Mouse (Mus musculus) left cerebral cortex, adult 2 months (tissue): ENCODE results near the gene Sema6b. TPM values are rescaled to one million over a fixed set of nuclear protein-coding genes. Genes with fewer than 3 reads are reported as not detected.

Source experiments
- DNase-seq, 2 experiments: peaks; one replicate each; pipeline ENCODE4 v3.0.0; 2021 to 2022; ENCODE audit warnings: low spot score in 2 of 2, mixed read lengths in 1 of 2; ENCODE audit errors: extremely low spot score in 1 of 2
- H3K27ac ChIP-seq: fragments of 200-600 bp; 2 replicates; pipeline ENCODE4 v1.8.1; 2022
- H3K4me3 ChIP-seq: fragments of 200-600 bp; 2 replicates; pipeline ENCODE4 v1.8.1; 2022
- CTCF ChIP-seq: fragments of 200-600 bp; IDR thresholded peaks from 2 replicates; pipeline ENCODE4 v1.8.1; 2022; ENCODE audit warnings: antibody characterized with exemption, mild to moderate bottlenecking, moderate library complexity
- intact Hi-C: fragments of 180-260 bp; cut with DNase I; formaldehyde crosslinking; loops from one replicate; pipeline ENCODE4 v1.15.1; 2025
- total RNA-seq, 2 experiments: library from RNA; stranded (reverse); gene quantifications; 2 replicates each; pipeline ENCODE4 v1.2.3; 2021

Sema6b gene
- total RNA-seq, 2 experiments from 2014 or later, result 117 to 125 TPM

- no peak for TF ChIP-seq CTCF
- intact Hi-C loops, result no loop called here
- peak; percentile 66 to 81 for DNase-seq
- Histone ChIP-seq H3K4me3 (peak overlapping the region; percentile 63), H3K27ac (peak overlapping the region; percentile 82)
Observed at GRCm38 (mm10) chr17:56141702-56142605, 1.8 kb upstream of the Sema6b start.

DNA sequence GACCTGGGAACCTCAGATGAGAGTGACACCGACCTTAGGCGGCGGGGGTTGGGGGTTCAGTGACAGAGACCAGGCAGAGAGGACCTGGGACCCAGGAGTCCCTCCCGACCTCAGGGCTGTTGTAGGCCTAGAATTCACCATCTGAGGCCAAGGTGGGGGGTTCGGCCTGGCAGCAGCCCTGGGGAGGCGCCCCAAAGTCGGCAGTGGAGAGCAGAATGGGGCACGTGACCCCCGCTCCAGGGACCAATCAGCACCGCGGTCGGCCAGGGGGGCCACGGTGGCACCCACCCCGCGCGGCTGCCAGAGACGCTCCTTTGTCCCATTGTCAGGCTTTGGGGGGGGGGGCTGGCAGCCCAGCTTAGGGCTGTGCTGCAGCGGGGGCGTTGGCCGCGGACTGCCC lies 788 bp downstream of the Sema6b start:
- no peak for TF ChIP-seq CTCF
- Histone ChIP-seq H3K27ac (peak overlapping the region; percentile 95), H3K4me3 (peak overlapping the region; percentile 76)
- intact Hi-C loops, result no loop called here
- DNase-seq, result no peak

- Histone ChIP-seq H3K4me3 (peak overlapping the region; percentile 76), H3K27ac (no peak overlapping the region)
- intact Hi-C loops, result no loop called here
- DNase-seq, result no peak
- no peak for TF ChIP-seq CTCF
Observed at GRCm38 (mm10) chr17:56137839-56138613, 2.1 kb downstream of the Sema6b start.

GRCm38 (mm10) chr17:56136558-56136957 lies 3.6 kb downstream of the Sema6b start:
- no peak for TF ChIP-seq CTCF
- no peak overlapping the region for H3K27ac ChIP-seq
- intact Hi-C loops, result no loop called here
- DNase-seq, result no peak
- H3K4me3 ChIP-seq, result no peak overlapping the region

DNA sequence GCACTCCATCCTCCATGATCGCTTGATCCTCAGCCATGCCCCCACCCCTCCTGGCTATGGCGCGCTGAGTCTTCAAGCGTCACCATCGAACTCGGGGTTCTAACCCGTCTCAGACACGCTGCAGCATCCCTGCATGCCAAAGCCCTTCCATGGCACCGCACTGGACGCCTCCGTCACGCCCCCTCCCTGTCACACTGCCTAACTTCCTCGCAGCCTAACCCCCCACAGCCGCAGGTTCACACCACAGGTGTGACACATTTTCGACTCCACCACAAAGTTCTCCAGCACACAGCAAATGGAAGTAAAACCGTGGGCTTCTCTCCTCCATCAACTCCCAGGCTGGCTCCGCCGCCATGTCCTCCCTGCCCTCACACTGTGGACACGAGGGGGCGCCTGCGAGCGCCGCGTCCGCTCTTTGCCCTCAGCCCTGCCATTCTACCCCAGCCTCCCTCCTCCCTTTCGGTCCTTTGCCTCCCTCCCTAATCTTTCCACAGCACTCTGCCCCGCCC lies 5.6 kb downstream of the Sema6b start:
- Histone ChIP-seq H3K4me3 (peak overlapping the region; percentile 5), H3K27ac (peak overlapping the region; percentile 69)
- intact Hi-C loops, result loop anchor here (5.0 kb wide), 1 partner anchor 213 kb away; no protein-coding TSS in a partner anchor
- TF ChIP-seq CTCF, result peak; percentile 87
- DNase-seq, result peak in 1 of 2 experiments; percentile 62

- H3K4me3 ChIP-seq, result peak overlapping the region; percentile 16
- no peak for TF ChIP-seq CTCF
- intact Hi-C loops, result loop anchor here (1.0 to 5.0 kb wide), 3 partner anchors 26 to 214 kb away; partner anchors contain the start of gene Mydgf
- H3K27ac ChIP-seq, result peak overlapping the region; percentile 70
- DNase-seq, result no peak
Observed at GRCm38 (mm10) chr17:56133457-56134363, 6.4 kb downstream of the Sema6b start.

- H3K27ac ChIP-seq, result no peak overlapping the region; the same call in 1 of the 2 replicates
- peak; percentile 99 for TF ChIP-seq CTCF
- intact Hi-C loops, result loop anchor here (1.0 to 5.0 kb wide), 4 partner anchors 27 to 215 kb away; partner anchors contain the start of gene Mydgf
- peak in 1 of 2 experiments; percentile 65 for DNase-seq
- peak overlapping the region; percentile 16; the same call in 1 of the 2 replicates for H3K4me3 ChIP-seq
Observed at GRCm38 (mm10) chr17:56132661-56133060, 7.5 kb downstream of the Sema6b start.

DNA sequence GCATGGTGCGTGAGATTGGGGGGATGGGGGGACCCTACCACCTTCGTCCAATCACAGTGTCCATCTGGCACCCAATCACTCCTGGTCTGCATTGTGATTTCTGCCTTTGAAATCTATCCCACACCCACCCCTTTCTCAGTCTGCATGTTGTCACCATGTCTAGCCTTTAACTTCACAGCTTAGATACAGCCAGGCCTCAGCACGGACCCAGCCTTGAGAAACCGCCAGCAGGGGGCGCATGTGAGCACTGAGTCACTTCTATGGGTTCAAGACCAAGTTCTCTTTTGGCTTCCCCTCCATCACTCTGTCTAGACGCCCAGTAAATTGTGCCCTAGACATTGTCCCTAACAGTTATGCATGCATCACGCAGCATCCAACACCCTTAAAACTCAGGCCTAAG lies 8.3 kb downstream of the Sema6b start:
- TF ChIP-seq CTCF, result peak; percentile 81
- intact Hi-C loops, result loop anchor here (1.0 to 5.0 kb wide), 3 partner anchors 51 to 215 kb away; partner anchors contain the start of gene Mydgf
- DNase-seq, result peak in 1 of 2 experiments; percentile 62
- no peak overlapping the region for H3K27ac ChIP-seq
- H3K4me3 ChIP-seq, result no peak overlapping the region

GRCm38 (mm10) chr17:56131136-56131535 lies 9.0 kb downstream of the Sema6b start:
- Histone ChIP-seq H3K27ac (no peak overlapping the region), H3K4me3 (no peak overlapping the region)
- DNase-seq, result no peak
- no peak for TF ChIP-seq CTCF
- intact Hi-C loops, result loop anchor here (5.0 kb wide), 1 partner anchor 216 kb away; no protein-coding TSS in a partner anchor

GRCm38 (mm10) chr17:56128246-56128645 lies 11.9 kb downstream of the Sema6b start:
- no peak overlapping the region for H3K27ac ChIP-seq
- intact Hi-C loops, result no loop called here
- no peak for DNase-seq
- no peak for TF ChIP-seq CTCF
- H3K4me3 ChIP-seq, result no peak overlapping the region

DNA sequence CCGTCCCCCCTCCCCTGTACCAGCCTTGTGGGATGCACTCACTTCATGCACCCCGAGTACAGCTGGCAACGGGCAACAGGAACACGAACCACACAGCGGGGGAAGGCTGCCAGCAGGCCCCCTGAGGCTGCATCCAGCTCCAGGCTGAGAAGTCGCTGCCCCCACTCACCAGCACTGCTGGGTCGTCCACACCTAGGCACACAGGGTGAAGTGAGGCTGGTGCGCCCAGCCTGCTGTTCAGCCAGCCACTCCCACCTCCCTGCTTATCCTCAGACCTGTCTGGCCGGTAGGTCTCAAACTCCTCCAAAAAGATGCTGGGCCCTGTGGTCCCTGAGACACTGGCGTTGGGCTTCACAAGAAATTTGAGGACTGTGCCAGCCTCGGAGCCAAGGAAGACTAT lies 14.0 kb downstream of the Sema6b start:
- intact Hi-C loops, result no loop called here
- no peak for TF ChIP-seq CTCF
- Histone ChIP-seq H3K27ac (no peak overlapping the region), H3K4me3 (no peak overlapping the region)
- DNase-seq, result no peak
